Mouse (Mus musculus) MN1 (cell line): Measurements from ENCODE around the gene Esam.
A peak's percentile ranks its signal among the peaks of the same experiment; 100 is the strongest.

Experiments used
- DNase-seq: peaks from one replicate; pipeline ENCODE4 v3.0.0-alpha.2; 2016; ENCODE audit warnings: low spot score

Esam gene

DNA sequence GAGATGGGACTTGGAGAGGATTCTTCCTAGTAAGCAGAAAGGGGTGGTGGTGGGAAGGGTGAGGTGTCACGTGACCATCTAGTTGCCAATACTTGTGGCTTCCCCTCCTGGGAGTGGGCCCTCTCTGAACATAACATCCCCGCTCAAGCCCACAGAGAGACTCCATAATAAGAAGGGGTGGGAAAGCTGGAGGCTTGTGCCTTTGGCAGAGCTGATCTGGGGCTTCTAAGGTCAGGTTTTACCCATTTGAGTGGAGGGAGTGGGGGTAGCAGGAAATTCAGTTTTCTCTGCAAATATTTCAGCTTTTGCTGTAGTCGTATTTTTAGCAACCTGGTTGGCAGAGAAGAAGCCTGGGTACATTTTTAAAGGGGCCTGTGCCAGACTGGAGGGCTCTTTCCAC is 28.5 kb downstream of the Esam start:
- no peak for DNase-seq

DNA sequence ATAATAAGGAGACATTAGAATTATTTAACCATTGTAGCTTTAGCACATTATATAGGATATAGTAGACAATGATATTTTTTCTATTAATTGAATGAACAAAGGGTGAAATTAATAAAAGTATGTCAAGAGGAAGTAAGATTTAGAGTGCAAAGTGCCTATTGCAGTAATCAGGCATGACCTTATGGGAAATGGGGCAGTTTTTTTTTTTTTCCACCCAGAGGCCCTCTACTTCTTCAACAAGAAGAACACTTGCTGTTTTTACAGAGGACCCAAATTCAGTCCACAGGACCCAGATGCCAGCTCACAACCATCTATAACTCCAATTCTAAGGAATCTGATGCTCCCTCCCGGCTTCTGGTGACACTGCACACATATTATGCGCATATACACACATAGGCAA is 32.7 kb downstream of the Esam start:
- DNase-seq: no peak

DNA sequence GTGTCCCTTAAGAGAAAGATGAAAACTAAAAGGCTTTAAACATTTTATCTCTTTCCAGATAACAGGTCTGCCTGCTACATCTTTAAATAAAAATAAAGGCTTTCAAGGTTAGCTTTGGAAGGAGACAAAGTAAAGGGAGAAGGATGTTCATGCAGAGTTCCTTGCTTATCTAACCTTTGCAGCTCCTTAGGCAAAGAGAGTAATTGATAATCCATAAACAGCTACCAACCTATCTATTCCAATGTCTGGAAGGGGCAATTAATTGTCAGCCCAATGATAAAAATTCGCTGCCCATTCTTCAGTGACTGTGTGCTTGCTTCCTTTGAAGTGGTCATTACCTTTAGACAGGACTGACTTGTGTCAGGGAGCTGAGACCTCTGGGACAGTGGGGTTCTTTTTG is 35.9 kb downstream of the Esam start:
- DNase-seq: no peak

DNA sequence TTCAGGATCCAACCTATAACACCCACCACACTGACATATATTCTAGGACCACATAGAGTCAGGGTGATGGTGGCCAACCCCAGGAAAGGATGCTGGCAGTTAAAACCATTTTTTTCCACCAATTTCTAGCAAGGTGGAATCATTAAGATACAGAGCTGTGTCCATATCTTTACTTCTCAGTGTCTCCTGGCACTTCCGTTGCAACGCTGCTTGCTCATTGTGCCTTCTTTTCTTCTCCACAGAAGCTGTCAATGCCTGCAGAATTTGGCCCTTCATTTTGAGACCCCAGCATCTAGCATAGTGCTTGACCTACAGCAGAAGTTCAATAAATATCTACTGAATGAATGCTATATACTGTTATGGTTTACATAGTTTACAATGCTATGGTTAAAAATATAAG is 39.1 kb downstream of the Esam start:
- DNase-seq: no peak

DNA sequence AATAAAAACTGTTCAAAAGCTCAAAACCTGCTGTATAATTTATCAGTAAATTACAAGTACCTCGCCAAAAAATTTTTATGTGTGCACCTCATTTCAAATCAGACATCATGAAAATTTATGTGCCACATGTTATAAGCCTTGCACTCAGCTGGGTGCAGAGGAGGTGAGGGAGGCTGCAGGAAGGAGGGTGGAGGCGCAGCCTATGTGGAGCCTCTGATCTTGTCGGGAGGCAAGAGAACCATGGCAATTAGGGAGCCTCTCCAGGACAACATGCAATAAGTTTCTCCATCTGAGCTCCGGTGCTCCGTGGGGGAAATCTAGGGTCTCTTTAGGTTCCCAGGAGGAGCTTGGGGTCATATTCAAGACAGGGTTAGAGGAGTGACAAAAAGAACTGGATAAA is 39.6 kb downstream of the Esam start:
- no peak for DNase-seq

DNA sequence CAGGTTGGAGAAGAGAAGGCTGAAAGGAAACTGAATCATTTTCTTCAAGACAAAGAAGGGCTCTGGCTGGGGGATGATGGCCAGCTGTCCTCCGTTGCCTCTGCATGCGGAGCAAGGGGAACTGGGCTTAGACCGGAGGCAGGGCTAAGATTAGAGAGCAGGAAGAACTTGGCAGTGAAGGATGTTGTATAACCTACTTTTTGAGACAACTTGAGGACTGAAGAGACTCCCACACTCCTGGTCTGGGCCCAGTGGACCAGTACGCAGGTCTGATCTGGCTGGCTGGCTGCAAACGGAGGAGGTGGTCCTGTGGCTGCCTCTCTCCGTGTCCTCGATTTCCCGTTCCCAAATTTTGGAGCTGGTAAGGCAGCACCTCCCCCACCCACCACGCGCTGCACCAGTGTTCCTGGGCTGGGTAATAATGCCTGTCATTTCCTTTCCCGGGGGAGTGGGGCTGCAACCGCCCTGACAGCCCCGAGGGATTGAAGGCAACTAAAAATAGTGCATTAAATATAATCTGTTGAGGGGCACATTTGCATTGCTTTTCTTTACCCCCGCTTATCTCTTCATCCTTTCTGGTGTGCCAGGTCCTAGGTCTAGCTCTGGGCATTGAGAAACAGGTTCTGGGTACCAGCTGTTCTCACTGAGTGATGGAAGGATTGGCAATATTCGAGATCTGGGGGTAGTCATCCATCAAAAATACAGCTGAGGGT is 40.2 kb downstream of the Esam start:
- peak; percentile 13 for DNase-seq

DNA sequence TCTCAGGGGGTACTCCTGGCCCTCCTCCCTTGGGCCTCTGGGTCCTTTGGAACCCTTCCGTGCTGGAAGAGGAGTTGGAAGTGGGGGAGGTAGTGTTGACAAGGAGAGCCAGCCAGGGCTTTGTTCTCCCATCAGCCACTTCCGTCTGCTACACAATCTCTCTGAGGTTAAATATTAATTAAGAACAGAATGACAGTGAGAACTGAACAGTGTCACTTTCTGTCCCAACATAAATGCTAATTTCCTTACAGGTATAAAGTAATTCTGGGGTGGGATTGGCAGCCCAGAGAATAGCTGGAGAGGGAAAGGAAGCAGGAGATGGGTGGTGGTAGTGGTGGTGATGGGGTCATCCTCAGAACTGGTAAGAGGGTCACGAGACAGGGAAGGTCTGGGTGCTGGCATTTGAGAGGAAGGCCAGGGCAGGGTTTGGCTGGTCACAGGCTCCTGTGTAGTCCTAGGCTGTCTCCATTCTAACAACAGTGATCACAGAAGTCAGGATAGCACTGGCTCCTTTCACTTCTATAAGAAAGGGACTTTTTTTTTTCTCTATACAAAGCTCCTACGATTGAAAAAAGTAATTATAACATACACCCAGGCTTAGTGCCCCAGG is 40.8 kb downstream of the Esam start:
- DNase-seq: no peak

DNA sequence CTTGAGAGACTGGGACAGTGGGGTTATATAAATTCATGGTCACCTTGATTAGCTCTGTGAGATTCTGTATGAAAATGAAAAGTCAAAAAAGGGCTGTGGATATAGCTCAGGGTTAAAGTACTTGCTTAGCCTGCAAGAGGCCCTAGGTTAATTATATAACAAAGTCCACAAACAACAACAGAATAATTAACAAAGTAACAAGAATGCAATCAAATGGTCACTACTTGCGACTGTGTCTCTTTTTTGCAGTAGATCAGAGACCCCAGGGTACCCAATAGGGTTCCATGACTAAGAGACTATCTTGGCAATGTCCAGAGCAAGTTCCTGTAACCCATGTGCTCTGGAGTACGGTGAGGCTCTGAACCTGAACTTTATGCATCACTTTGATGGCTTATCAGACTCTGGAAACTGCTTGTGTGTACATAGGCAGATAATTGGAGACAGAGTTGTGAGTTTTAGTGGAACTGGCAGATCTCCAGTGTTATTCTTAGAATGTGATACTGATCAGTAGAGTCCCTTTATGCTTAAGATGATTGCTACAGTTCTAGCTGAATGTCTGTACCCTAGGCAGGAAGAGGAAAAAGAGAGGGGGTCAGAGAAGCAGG is 41.5 kb downstream of the Esam start:
- no peak for DNase-seq

DNA sequence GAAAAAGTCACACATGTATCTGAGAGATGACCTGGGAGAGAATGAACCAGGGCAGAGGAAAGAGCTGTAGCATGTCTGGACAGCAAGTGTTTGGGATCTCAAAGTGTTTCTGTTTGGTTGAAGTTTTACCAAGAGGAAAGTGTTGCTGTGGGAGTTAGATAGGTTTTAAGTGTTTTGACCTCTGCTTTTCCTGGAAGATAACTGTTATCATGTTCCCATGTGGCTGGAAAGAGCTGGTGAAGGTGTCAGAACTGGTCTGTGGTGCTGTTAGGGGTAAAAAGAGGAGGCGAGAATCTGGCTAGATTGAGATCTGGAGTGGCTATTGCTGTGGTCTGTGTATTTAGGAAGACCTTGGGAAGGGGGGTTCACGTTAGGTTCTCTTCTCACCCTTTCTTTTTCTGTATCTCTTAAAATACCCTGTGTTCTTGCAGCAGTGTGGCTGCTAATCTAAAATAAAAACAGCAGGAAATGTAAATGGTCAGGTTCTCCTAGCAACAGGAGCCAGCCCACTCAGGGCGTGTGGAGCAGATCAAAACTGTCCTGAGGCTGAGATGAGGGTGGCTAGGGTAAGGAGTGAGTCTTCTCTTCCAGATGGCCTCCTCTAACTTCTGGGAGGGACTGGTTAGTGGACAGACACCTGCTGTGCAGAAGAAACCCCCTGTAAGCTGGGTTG is 44.5 kb downstream of the Esam start:
- no peak for DNase-seq

DNA sequence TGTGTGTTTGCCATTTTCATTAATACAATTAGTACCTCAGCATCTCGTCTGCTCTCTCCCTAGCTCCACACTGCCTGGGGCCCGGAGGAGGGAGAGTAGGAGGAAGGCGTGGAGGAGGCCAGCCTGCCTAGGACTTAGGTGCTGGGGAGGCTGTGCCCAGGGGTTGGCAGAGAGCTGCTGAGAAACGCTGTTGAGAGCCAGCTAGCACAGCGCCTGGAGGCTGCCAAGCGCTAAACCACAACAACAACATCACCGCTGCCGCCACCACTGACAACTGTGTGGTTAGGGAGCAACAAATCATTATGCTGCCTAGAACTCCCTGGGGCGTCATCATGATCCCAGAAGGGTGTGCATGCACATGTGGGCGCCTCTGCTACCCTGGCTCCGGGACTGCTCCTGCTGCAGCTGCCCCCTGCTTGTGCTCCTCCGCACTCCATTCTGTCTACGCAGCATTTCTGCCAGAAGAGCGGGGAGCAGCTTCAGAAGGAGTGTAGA is 48.6 kb downstream of the Esam start:
- DNase-seq: peak; percentile 13

DNA sequence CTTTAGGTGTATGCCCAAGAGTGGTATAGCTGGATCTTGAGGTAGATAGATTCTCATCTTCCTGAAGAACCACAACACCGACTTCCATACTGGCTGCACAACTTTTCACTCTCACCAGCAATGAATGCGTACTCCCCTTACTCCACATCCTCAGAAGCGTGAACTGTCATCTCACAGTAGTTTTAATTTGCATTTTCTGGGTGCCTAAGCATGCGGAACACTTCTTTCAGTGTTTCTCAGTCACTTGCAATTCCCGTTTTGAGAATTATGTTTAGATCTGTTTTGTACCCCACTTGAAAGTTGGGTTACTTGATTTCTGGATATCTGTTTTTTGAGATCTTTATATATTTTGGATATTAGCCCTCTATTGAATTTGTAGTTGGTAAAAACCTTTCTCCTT is 55.7 kb downstream of the Esam start:
- DNase-seq: no peak

DNA sequence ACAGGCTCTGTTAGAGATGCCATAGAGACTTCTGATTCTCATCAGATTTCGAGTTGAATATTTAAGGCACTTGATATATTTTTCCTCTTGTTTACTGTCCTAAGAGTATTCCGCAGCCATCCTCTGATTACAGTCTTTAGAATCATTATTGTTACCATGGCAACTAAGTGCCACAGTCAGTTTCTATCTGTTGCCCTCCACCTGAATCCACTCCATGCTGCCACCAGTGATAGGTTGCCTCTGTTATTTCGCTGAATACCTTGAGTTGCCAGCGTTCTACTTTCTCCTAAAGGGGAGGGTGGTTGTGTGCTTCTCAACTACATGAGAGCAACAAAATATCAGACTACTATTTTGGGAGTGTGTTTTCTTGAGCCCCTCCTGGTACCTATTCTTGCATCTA is 58.8 kb downstream of the Esam start:
- DNase-seq: no peak
